Mouse (Mus musculus): ENCODE measurements around the gene Meioc.
A peak's percentile ranks its signal among the peaks of the same experiment; 100 is the strongest.
"Not testable (repeated sequence)": the region's sequence is repeated elsewhere in the genome, so short reads cannot be mapped to it uniquely, and the experiment has no call there.

Meioc gene

GRCm38 (mm10) chr11:102690162-102690561 lies 26.6 kb downstream of the Meioc start:
- peak; percentile 68 to 70 for DNase-seq (ENCODE audit: low spot score in 2 of 2)

- no peak for DNase-seq (ENCODE audit: low spot score in 2 of 2)
Observed at GRCm38 (mm10) chr11:102695289-102695688, 31.8 kb downstream of the Meioc start.

GRCm38 (mm10) chr11:102697338-102698017 lies 34.0 kb downstream of the Meioc start, which contains the start of gene Ccdc43:
Gene Ccdc43, minus strand, starts transcription at chr11:102697782.
- DNase-seq (ENCODE audit: low spot score in 2 of 2): peak; percentile 88 to 90

DNA sequence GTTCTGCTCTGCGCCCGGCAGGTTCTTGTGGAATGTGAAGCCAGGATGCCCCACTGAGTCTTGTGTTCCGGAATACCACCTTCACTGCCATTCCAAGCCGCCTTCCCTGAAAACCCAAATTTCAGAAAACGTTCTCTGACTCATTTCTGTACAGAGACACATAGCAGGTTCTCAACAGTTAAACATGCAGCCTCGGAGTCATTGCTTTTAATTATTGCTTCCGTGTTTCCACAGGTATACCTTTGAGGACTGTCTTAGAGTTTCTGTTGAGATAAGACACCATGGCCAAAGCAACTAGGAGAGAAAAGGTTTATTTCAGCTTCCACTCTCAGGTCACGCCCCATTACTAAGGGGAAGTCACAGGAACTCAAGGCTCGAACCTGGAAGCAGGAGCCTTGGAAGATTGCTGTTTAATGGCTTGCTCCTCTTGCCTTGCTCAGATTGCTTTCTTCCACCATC lies 34.5 kb downstream of the Meioc start:
- no peak for DNase-seq (ENCODE audit: low spot score in 2 of 2)

DNA sequence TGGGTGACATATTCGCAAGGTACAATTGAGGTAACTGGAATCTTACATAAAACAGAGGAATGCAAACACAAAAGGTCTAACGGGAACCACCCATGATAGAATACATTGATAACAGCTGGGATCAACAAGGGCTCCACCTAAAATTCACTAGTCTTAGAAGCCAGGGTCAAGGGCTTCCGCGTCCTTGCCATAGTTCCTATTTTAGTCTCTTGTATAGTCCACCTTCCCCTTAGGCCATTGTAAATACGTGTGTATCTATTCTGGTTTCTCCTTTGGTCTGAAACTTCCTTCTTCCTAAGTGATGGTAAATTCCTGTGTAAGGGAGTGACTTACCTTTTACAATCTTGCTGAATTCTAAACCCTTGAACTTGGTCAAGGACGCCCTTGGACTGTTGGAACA lies 38.7 kb downstream of the Meioc start:
- not testable (repeated sequence) for DNase-seq (ENCODE audit: low spot score in 2 of 2)

DNA sequence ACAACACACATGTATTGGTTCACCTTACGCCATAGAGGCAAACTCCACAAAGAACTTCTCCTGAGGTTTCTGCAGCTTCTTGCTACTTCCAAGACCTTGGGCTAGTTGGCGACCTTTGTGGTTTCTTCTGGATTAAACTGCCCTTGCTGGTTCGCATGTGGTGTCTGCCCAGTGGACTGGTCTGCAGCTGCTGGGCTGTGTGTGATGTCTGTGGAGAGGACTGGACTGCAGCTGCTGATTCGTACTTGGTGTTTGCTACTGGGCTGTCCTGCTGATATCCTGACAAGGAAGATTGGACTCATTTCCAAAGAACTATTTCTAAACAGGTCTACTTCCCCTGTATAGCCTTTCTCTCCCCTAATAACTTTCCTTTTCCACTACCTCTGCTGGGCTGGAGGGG lies 48.9 kb downstream of the Meioc start:
- DNase-seq (ENCODE audit: low spot score in 2 of 2): no peak

DNA sequence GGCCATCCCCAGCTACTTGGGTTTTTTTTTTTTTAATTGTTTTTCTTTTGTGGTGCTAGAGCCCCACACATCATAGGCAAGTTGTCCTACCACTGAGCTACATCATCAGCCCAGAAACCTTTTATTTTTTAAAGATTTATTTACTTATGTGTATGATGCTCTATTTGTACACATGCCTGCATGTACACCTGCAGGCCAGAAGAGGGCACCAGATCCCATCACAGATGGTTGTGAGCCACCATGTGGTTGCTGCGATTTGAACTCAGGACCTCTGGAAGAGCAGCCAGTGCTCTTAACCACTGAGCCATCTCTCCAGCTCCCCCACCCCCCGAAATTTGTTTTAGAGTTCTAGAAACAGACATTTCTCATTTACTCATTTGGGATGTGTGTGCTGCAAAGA lies 51.1 kb downstream of the Meioc start:
- not testable (repeated sequence) for DNase-seq (ENCODE audit: low spot score in 2 of 2)

DNA sequence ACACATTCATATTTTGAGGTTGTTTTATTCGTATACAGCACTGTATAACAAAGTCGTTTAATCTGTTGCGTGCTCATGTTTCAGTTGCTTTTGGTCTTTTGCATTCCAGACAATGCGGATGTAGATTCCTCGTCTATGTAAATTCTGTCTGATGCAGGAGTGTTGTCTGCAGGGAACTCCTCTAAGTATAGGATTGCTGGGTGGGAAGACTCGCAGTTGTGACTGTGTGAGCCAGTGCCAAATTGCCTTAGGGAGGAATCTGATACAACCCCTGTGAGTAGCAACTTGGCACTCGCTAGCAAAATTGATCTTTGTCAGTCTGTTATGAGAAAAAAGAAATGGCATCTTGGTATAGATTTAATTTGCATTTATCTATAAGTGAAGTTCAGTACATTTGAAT lies 52.6 kb downstream of the Meioc start:
- no peak for DNase-seq (ENCODE audit: low spot score in 2 of 2)

GRCm38 (mm10) chr11:102725574-102725973 lies 62.1 kb downstream of the Meioc start:
- no peak for DNase-seq (ENCODE audit: low spot score in 2 of 2)

- DNase-seq (ENCODE audit: low spot score in 2 of 2): peak; percentile 46 to 55
Observed at GRCm38 (mm10) chr11:102728614-102729013, 65.1 kb downstream of the Meioc start.

- no peak for DNase-seq (ENCODE audit: low spot score in 2 of 2)
Observed at GRCm38 (mm10) chr11:102729835-102730234, 66.3 kb downstream of the Meioc start.

DNA sequence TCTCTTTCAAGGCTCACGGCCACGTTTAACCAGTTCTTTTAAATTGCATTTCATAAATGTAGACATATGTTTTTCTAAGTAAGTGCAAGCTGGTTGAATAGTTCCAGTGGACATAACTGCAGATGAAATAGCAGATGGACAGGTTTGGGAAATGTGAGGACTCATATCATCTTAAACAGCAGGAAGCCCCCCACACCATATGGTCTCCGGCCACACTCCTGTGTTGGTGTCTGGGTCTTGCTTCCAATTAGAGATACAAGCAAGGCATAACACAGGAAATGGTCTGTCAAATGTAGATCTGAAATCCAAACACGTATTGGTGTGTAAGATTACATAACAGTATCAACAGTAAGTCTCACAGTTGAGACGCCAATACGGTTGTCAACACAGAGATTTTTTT lies 67.8 kb downstream of the Meioc start:
- DNase-seq (ENCODE audit: low spot score in 2 of 2): no peak
